Mouse (Mus musculus) midbrain, embryonic 14.5 days (tissue): ENCODE results near the gene Snph. TPM values are rescaled to one million over a fixed set of nuclear protein-coding genes. Genes with fewer than 3 reads are reported as not detected.
A peak's percentile ranks its signal among the peaks of the same experiment; 100 is the strongest.

Experiments used
- ATAC-seq: fragments of 200-750 bp; cut with Nextera tagmentation; 2 replicates; pipeline ENCODE4 v1.8.0; 2017; ENCODE audit warnings: moderate number of reproducible peaks, moderate library complexity; ENCODE audit not compliant: low FRiP score, low TSS enrichment
- DNase-seq: peaks from one replicate; pipeline ENCODE4 v3.0.0-alpha.2; 2015
- H3K27ac ChIP-seq: fragments of 300-500 bp; sonication (generic); replicated peaks from 2 replicates; pipeline ENCODE4 v1.5.1; 2014; ENCODE audit warnings: mild to moderate bottlenecking, low read depth, low read length, moderate library complexity
- H3K27me3 ChIP-seq: fragments of 300-500 bp; sonication (generic); 2 replicates; pipeline ENCODE4 v1.6.1; 2014; ENCODE audit warnings: low read length, control low read depth, mixed read lengths; ENCODE audit not compliant: control insufficient read depth, insufficient read depth
- H3K36me3 ChIP-seq: fragments of 300-500 bp; sonication (generic); 2 replicates; pipeline ENCODE4 v1.6.1; 2014; ENCODE audit warnings: low read length, control low read depth; ENCODE audit not compliant: control insufficient read depth, insufficient read depth
- H3K4me1 ChIP-seq: fragments of 300-500 bp; sonication (generic); 2 replicates; pipeline ENCODE4 v1.6.1; 2014; ENCODE audit warnings: mild to moderate bottlenecking, antibody characterized with exemption, low read length, control low read depth; ENCODE audit not compliant: control insufficient read depth, insufficient read depth
- H3K4me2 ChIP-seq: fragments of 300-500 bp; sonication (generic); 2 replicates; pipeline ENCODE4 v1.6.1; 2014; ENCODE audit warnings: mild to moderate bottlenecking, low read length, moderate library complexity
- H3K4me3 ChIP-seq: fragments of 300-500 bp; sonication (generic); replicated peaks from 2 replicates; pipeline ENCODE4 v1.5.1; 2014; ENCODE audit warnings: low read depth, low read length
- H3K9ac ChIP-seq: fragments of 300-500 bp; sonication (generic); replicated peaks from 2 replicates; pipeline ENCODE4 v1.6.1; 2014; ENCODE audit warnings: mild to moderate bottlenecking, low read length, moderate library complexity
- H3K9me3 ChIP-seq: fragments of 300-500 bp; sonication (generic); 2 replicates; pipeline ENCODE4 v1.6.1; 2016; ENCODE audit warnings: low read length, control low read depth, mixed read lengths; ENCODE audit not compliant: control insufficient read depth
- WGBS: fragments of 180-500 bp; shearing (Covaris S2); extraction: QIAGEN DNeasy Blood & Tissue Kit; methylation state at CpG from one replicate; pipeline ENCODE4 v1.1.7; 2014; 5-methylcytosine and 5-hydroxymethylcytosine counted together
- polyA plus RNA-seq: library from polyadenylated mRNA; unstranded; fragments of >200 nt; fragmentation: Nextera tagmentation; extraction: Ambion mirVana; gene quantifications from 2 replicates; pipeline ENCODE4 v1.2.1, GENCODE M21; 2014

Snph gene
- polyA plus RNA-seq, 1 experiment from 2014 or later, result 18.3 TPM

DNA sequence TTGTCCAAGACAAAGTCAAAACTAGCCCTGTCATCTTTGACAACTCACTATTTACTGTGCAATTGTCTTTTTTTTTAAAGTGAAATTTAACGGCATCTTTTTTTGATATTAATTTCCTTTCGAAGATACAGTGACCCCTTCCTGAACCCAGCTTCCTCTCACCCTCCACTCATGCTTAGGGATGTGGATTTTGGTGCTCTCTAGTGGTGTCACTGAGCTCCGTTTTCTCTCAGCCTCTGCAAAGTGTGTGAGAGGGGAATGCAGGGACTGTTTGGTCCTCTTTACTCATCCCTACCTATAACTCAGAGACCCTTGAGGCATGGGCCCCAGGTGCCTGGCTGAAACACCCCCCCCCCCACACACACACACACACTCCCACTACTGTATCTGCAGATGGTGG is 46.5 kb downstream of the Snph start:
- no peak for DNase-seq
- no peaks in the 10 kb centered on the region for H3K27me3 ChIP-seq
- ATAC-seq, result no peak
- H3K9me3 ChIP-seq, result no peaks in the 10 kb centered on the region
- no peaks in the 10 kb centered on the region for H3K36me3 ChIP-seq
- 64% methylated on average over 3 of the region's 3 CpGs for WGBS
- no peak overlapping the region for H3K4me2 ChIP-seq
- no peak overlapping the region for H3K4me3 ChIP-seq
- no peak overlapping the region for H3K9ac ChIP-seq
- H3K27ac ChIP-seq, result no peak overlapping the region
- no peaks in the 10 kb centered on the region for H3K4me1 ChIP-seq

DNA sequence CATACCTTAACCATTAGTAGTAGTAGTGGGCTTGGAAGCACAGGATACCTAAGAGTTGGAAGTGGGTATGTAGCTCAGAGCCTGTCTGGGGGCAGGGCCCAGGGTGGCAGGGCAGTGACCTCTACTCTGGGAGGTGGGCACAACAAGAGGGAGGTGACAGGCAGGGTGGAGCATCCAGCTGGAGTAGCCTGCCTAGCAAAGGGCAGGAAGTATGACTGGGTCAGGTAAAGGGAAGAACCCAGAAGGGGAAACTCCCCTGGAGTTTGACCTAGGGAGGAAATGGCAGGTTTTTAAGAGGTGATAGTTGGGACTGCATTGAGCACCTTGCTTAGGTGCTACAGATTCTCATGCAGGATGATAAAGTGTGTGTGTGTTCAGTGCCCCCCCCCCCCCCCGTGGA is 51.4 kb downstream of the Snph start:
- DNase-seq, result no peak
- H3K27ac ChIP-seq, result no peak overlapping the region
- no peak for ATAC-seq
- 38% methylated on average over 1 of the region's 1 CpGs for WGBS
- H3K27me3 ChIP-seq, result no peaks in the 10 kb centered on the region
- no peak overlapping the region for H3K9ac ChIP-seq
- no peak overlapping the region for H3K4me3 ChIP-seq
- no peak overlapping the region for H3K4me2 ChIP-seq
- H3K9me3 ChIP-seq, result no peaks in the 10 kb centered on the region
- peaks cover 6% of the 10 kb centered on the region; the same call in 1 of the 2 replicates for H3K4me1 ChIP-seq
- H3K36me3 ChIP-seq, result no peaks in the 10 kb centered on the region

DNA sequence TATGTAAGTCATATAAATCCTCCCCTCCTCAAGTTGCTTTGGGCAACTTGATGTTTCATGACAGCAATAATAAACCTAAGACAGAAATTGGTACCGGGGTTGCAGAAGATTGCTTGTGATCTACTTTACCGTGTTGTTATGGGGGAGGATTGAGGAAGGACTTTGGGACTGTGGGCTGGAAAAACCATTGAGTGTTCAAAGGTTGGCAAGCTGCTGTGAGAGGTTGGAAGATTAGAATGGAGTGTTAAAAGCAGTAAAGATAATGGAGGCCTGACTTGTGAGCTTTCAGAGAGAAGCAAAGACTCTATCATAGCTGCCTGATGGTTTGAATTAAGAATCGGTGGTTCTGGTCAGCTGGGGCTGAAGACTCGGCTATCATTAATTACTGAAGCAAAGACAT is 53.2 kb downstream of the Snph start:
- no peak overlapping the region for H3K9ac ChIP-seq
- ATAC-seq, result no peak
- no peak overlapping the region for H3K4me3 ChIP-seq
- H3K36me3 ChIP-seq, result no peaks in the 10 kb centered on the region
- peaks cover 9% of the 10 kb centered on the region for H3K4me1 ChIP-seq
- no peaks in the 10 kb centered on the region for H3K9me3 ChIP-seq
- H3K27ac ChIP-seq, result no peak overlapping the region
- no peak overlapping the region for H3K4me2 ChIP-seq
- H3K27me3 ChIP-seq, result no peaks in the 10 kb centered on the region
- no peak for DNase-seq
- WGBS, result 87% methylated on average over 4 of the region's 4 CpGs

DNA sequence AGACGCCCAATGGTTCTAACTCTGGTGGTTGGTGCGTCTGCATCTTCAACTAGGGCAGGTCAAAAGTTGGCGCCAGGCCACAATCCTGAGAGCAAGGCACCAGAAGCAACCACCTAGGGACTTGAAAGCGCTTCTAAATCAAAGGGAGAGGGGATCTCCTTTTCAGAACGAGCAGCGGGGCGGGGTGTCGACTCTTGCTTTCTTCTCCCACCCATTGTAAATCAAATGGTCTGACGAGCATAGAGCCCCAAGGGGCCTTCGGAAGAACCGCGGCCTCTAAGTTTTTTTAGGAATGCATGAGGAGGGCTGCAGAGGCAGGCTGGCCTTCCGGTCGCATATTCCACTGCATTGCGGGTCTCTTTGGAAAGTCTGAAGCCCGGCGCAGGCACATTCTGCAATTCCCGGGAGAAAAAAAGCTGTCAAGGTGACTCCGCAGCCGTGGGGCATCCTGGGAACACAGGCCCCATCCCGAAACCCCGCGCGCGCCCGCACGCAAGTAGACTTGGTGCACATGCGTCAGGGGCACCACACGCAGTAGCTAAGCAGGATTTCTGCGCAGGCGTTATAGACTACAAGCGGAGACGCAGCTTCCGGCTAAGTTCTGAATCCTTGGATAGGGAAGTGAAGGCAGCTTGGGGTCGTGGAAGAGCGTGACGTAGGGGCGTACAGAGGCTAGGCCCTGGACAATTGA is 56.5 kb downstream of the Snph start:
- no peaks in the 10 kb centered on the region for H3K9me3 ChIP-seq
- H3K27ac ChIP-seq, result peak overlapping the region; percentile 86
- peak; percentile 92 for ATAC-seq
- no peaks in the 10 kb centered on the region for H3K27me3 ChIP-seq
- peak overlapping the region; percentile 85 for H3K4me2 ChIP-seq
- H3K4me1 ChIP-seq, result peaks cover 9% of the 10 kb centered on the region
- peak overlapping the region; percentile 44 for H3K4me3 ChIP-seq
- peak; percentile 97 for DNase-seq
- no peaks in the 10 kb centered on the region for H3K36me3 ChIP-seq
- H3K9ac ChIP-seq, result peak overlapping the region; percentile 65
- 1% methylated on average over 38 of the region's 38 CpGs for WGBS

DNA sequence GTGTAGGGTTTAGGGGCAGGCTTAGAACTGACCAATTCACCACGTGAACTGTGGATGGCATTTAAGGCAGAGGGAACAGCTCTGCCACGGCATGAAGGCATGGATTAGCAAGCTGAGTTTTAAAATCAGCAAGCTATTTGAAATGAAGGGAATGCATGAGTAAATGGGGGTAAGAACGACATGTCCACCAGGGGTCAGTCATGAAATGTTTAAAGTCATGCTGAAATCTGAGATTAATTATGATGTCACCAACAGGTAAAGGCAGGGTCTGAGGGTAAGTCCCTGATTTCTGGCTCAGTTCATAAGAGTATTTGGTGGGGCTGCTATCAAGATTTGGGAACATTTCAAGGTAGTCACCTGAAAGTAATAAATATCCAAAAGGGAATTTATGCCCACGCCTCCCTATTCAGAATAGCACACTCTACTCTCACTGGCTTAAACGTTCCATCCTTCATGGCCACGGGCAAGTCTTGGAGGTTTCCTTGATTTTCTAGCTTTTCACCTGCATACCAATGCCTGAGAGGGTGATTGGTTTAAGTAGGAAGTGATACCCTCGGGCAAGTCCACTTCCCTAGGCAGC is 57.2 kb downstream of the Snph start:
- Histone ChIP-seq H3K36me3 (no peaks in the 10 kb centered on the region), H3K9me3 (no peaks in the 10 kb centered on the region), H3K27me3 (no peaks in the 10 kb centered on the region), H3K4me1 (peaks cover 9% of the 10 kb centered on the region), H3K4me2 (peak overlapping the region; percentile 85), H3K4me3 (peak overlapping the region; percentile 44), H3K9ac (peak overlapping the region; percentile 65), H3K27ac (peak overlapping the region; percentile 86)
- DNase-seq (peak; percentile 81), ATAC-seq (no peak; the same call in none of the 2 replicates)
- WGBS, result 20% methylated on average over 7 of the region's 7 CpGs

DNA sequence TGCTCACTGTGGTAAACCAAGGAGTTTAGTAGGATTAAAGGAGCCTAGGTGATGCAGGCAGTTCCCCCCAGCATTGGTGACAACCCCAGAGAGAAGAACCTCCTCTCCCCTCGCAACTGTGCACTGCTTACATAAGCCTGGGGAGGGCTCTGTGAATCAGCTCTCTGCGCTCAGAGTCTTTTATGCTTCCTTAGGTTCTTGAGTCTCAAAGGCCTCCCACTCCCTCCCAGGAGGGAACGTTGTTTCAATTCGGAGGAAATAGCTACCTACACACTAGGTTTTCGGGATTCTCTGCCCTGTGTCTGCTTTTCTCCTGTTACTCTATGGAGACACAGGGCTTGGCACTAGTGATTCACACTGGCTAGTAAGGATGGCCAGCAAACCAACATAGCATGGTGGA is 57.8 kb downstream of the Snph start:
- Histone ChIP-seq H3K9me3 (no peaks in the 10 kb centered on the region), H3K27ac (no peak overlapping the region), H3K36me3 (no peaks in the 10 kb centered on the region), H3K9ac (no peak overlapping the region), H3K4me2 (no peak overlapping the region), H3K4me3 (no peak overlapping the region), H3K27me3 (no peaks in the 10 kb centered on the region), H3K4me1 (peaks cover 9% of the 10 kb centered on the region)
- ATAC-seq (no peak), DNase-seq (no peak)
- 56% methylated on average over 5 of the region's 5 CpGs for WGBS

DNA sequence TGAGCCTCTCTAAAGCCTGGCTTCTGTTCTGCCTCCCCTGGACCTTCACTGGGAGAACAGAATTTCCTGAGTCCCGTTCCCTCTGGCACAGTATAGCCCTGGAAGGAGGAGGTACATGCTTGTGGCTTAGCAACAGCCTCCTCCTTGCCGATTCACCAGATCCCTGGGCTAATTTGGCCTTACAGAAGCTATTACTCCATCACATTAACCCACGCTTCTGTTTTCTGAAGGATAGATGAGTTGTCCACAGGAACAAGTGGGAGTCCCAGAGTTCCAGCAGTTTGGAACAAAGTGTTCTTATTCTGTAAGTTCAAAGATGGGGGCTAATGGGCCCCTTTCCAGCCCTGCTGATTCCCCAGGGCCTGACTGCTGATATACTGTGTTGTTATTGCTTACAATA is 58.7 kb downstream of the Snph start:
- H3K36me3 ChIP-seq, result no peaks in the 10 kb centered on the region
- no peak overlapping the region for H3K4me3 ChIP-seq
- no peak overlapping the region for H3K27ac ChIP-seq
- peaks cover 9% of the 10 kb centered on the region for H3K4me1 ChIP-seq
- H3K9ac ChIP-seq, result no peak overlapping the region
- H3K27me3 ChIP-seq, result no peaks in the 10 kb centered on the region
- DNase-seq, result no peak
- no peak for ATAC-seq
- H3K4me2 ChIP-seq, result no peak overlapping the region
- 67% methylated on average over 3 of the region's 3 CpGs for WGBS
- H3K9me3 ChIP-seq, result no peaks in the 10 kb centered on the region

DNA sequence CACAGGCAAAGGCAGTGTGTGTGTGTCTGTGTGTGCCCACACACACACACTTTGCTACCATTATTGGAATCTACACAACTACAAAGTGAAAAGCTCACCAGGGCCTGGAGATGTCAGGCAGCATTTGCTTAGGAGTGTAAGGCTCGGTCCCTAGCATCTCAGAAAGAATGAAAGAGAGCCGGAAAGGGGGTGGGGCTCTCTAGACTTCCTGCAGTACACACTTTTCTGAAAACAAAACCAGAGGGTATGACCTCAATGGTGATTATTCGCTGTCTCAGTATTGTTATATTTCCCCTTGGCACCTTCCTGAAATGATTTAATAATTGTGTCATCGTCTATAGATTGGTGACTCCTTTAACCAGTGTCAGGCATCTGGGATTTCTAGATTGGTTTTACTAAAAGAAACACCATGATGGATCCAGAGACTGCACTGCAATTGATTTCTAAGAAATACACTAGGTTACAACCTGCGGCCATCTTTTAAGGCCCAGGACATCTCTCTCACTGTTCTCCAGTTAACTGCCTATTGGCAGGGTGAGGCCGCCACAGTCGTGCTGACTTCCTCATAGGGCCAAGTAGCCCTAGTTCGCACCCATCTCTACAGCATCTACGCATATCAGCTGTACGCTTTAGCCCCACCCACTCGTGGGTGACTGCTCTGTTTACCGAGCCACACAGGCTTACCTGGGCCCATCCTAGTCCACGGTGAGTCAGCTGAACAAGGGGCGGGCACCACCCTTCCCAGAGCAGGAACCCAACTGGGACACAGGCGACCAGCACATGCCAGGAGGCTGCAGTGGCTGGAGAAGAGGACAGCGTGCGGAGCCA is 60.3 kb downstream of the Snph start, which contains the start of gene Sdcbp2:
Gene Sdcbp2 (plus strand): TSS at position 750 of the 828 bp plus-strand sequence.
- DNase-seq (no peak), ATAC-seq (no peak)
- Histone ChIP-seq H3K9ac (no peak within 1 kb of the TSS; the same call in 1 of the 2 replicates), H3K4me3 (no peak within 1 kb of the TSS), H3K27me3 (no peaks in the 10 kb centered on the region), H3K27ac (no peak within 1 kb of the TSS), H3K4me2 (no peak within 1 kb of the TSS), H3K9me3 (no peaks in the 10 kb centered on the region), H3K4me1 (peaks cover 9% of the 10 kb centered on the region), H3K36me3 (no peaks in the 10 kb centered on the region)
- 73% methylated on average over 17 of the region's 17 CpGs for WGBS
